Mouse (Mus musculus) ES-E14 (cell line): ENCODE measurements around the gene Trim10.

Experiments
- CHD2 ChIP-seq: IDR thresholded peaks from 2 replicates; pipeline ENCODE4 v1.6.1; 2014; ENCODE audit warnings: mild to moderate bottlenecking, low read depth, low read length, inconsistent platforms
- HCFC1 ChIP-seq: IDR thresholded peaks from 2 replicates; pipeline ENCODE4 v1.6.1; 2012; ENCODE audit warnings: low read length, inconsistent platforms, borderline replicate concordance; ENCODE audit not compliant: insufficient read depth
- ZC3H11A ChIP-seq: IDR thresholded peaks from 2 replicates; pipeline ENCODE4 v1.6.1; 2012; ENCODE audit warnings: low read depth, mild to moderate bottlenecking, inconsistent platforms, low read length, borderline replicate concordance

DNA sequence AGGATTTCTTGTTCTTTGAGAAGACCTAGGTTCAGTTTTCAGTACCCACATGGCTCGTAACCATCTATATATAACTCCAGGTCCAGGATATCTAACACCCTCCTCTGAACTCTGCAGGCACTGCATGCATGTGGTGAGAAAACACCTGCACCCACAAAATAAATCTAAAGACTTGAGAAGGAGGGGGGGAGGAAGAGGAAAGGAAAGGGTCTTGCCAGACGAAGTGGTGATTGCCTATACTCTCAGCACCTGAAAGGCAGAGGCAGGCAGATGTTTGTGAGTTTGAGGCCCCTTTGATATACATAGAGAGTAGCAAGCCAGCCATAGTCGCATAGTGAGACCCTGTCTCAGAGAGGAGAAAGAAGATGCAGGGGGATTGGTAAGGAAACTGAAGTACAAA is 29.4 kb upstream of the Trim10 start:
- no peak for TF ChIP-seq ZC3H11A
- TF ChIP-seq CHD2, result no peak
- no peak for TF ChIP-seq HCFC1
